ENCODE assay signal across 16 mouse cellular contexts in genomic region chr14:78528461-78529425, GRCm38 (mm10). TPM values are rescaled to one million over a fixed set of nuclear protein-coding genes. Genes with fewer than 3 reads are reported as not detected.
DNase-seq lines count a peak whose midpoint lies in the region; ATAC-seq and TF ChIP-seq lines count a peak whose summit lies in the region.
"Had no signal": no experiment of that assay in that cellular context is flagged by ENCODE, and none has a peak within 500 bp of the region (broad histone marks: within the 10 kb centered on the region; RNA-seq: fewer than 3 reads in every experiment).

No protein-coding gene starts in this region.

- no peak overlapping the region for H3K9ac ChIP-seq in heart, embryonic 15.5 days
- H3K9ac ChIP-seq in lung, embryonic 16.5 days (ENCODE audit: low read length) = no peak overlapping the region
- no peak overlapping the region for H3K9ac ChIP-seq in liver, embryonic 14.5 days (replicated peaks)
- H3K9ac ChIP-seq: forebrain, embryonic 12.5 days; limb, embryonic 15.5 days; neural tube, embryonic 13.5 days had no signal

- ATAC-seq in heart, embryonic 15.5 days (replicated peaks; ENCODE audit: insufficient number of reproducible peaks, insufficient read depth, low FRiP score, low read depth) = no peak
- ATAC-seq in lung, embryonic 16.5 days (ENCODE audit: low read depth) = peak; percentile 46; the same call in 1 of the 2 replicates
- ATAC-seq in liver, embryonic 14.5 days (ENCODE audit: insufficient read depth) = no peak
- ATAC-seq: midbrain, embryonic 16.5 days had no signal

- 49% methylated on average over 8 of the region's 8 CpGs for WGBS in heart, embryonic 15.5 days
- 42% methylated on average over 8 of the region's 8 CpGs for WGBS in lung, embryonic 16.5 days
- 23% methylated on average over 8 of the region's 8 CpGs for WGBS in lung, adult 2 months
- WGBS in liver, embryonic 14.5 days (ENCODE audit: insufficient replicate concordance) = 61% methylated on average over 8 of the region's 8 CpGs

- intact Hi-C loops in heart, postnatal 10 days (cut with DNase I) = no loop called here

- DNase-seq in heart, postnatal 10 days = no peak
- DNase-seq in lung, adult 2 months = no peak
- DNase-seq in liver, embryonic 14.5 days (ENCODE audit: low read depth in 3 of 3, low spot score in 3 of 3) = no peak
- DNase-seq in yolk sac, embryonic 10.5 days (ENCODE audit: low spot score) = peak; percentile 32
- no peak for DNase-seq in gastrocnemius, postnatal 4 days (ENCODE audit: low spot score in 2 of 2)
- no peak for DNase-seq in layer of hippocampus, adult 9-11 months
- DNase-seq: cerebellum, adult 9-11 months; gastrocnemius, postnatal 10 days; retina, postnatal 1 day; thymus, postnatal 25 days had no signal

- peaks cover 64% of the 10 kb centered on the region for H3K4me1 ChIP-seq in heart, embryonic 15.5 days (replicated peaks)
- peaks cover 35% of the 10 kb centered on the region for H3K4me1 ChIP-seq in lung, embryonic 16.5 days (replicated peaks; ENCODE audit: control insufficient read depth, insufficient read depth, low read length)
- peaks cover 38% of the 10 kb centered on the region for H3K4me1 ChIP-seq in lung, adult 2 months (ENCODE audit: control insufficient read depth, insufficient read depth, low read length)
- H3K4me1 ChIP-seq in liver, embryonic 14.5 days (replicated peaks; ENCODE audit: control insufficient read depth in 2 of 2, insufficient read depth in 2 of 2, low read length in 1 of 2) = peaks cover 10 to 29% of the 10 kb centered on the region in 2 experiments

- no peaks in the 10 kb centered on the region for H3K27me3 ChIP-seq in heart, embryonic 15.5 days
- no peaks in the 10 kb centered on the region for H3K27me3 ChIP-seq in lung, embryonic 16.5 days (ENCODE audit: control insufficient read depth, insufficient read depth, low read depth, low read length)
- no peaks in the 10 kb centered on the region for H3K27me3 ChIP-seq in liver, embryonic 14.5 days (ENCODE audit: control insufficient read depth, insufficient read depth, low read length)
- H3K27me3 ChIP-seq: forebrain, embryonic 12.5 days; limb, embryonic 15.5 days; neural tube, embryonic 13.5 days had no signal

- H3K4me2 ChIP-seq in heart, embryonic 15.5 days = no peak overlapping the region
- H3K4me2 ChIP-seq in lung, embryonic 16.5 days (ENCODE audit: low read depth, low read length) = no peak overlapping the region
- peak overlapping the region; percentile 28 for H3K4me2 ChIP-seq in liver, embryonic 14.5 days (ENCODE audit: low read depth)
- H3K4me2 ChIP-seq: forebrain, embryonic 12.5 days; limb, embryonic 15.5 days; neural tube, embryonic 13.5 days had no signal

- H3K27ac ChIP-seq in heart, embryonic 15.5 days = peak overlapping the region; percentile 71
- peak overlapping the region; percentile 55 for H3K27ac ChIP-seq in lung, embryonic 16.5 days (ENCODE audit: low read length)
- no peak overlapping the region for H3K27ac ChIP-seq in liver, embryonic 14.5 days
- H3K27ac ChIP-seq: forebrain, embryonic 12.5 days; limb, embryonic 15.5 days; neural tube, embryonic 13.5 days had no signal

- no peak for TF ChIP-seq POLR2A in lung, adult 2 months (IDR thresholded peaks at IDR 0.05; ENCODE audit: borderline replicate concordance, extremely low read depth, low read depth, low read length)

- H3K9me3 ChIP-seq in heart, embryonic 15.5 days (replicated peaks) = no peaks in the 10 kb centered on the region
- H3K9me3 ChIP-seq in lung, embryonic 16.5 days (ENCODE audit: control insufficient read depth, low read length) = no peaks in the 10 kb centered on the region
- H3K9me3 ChIP-seq in liver, embryonic 14.5 days (ENCODE audit: control insufficient read depth, low read length) = no peaks in the 10 kb centered on the region
- H3K9me3 ChIP-seq: forebrain, embryonic 12.5 days; limb, embryonic 15.5 days; neural tube, embryonic 13.5 days had no signal

- TF ChIP-seq EP300 in liver, embryonic 14.5 days (IDR thresholded peaks at IDR 0.05; ENCODE audit: low read depth) = no peak

- no peak for TF ChIP-seq CTCF in lung, adult 2 months (IDR thresholded peaks at IDR 0.05; ENCODE audit: insufficient read depth, low read length)
- no peak for TF ChIP-seq CTCF in liver, embryonic 14.5 days (IDR thresholded peaks at IDR 0.05; ENCODE audit: low read depth)

- no peak overlapping the region for H3K4me3 ChIP-seq in heart, embryonic 15.5 days
- no peak overlapping the region for H3K4me3 ChIP-seq in lung, embryonic 16.5 days (ENCODE audit: low read length)
- H3K4me3 ChIP-seq in lung, adult 2 months (replicated peaks; ENCODE audit: extremely low read depth, low read depth, low read length) = no peak overlapping the region
- no peak overlapping the region for H3K4me3 ChIP-seq in liver, embryonic 14.5 days (ENCODE audit: insufficient read depth in 1 of 2, low read depth in 2 of 2, low read length in 2 of 2)
- H3K4me3 ChIP-seq: forebrain, embryonic 12.5 days; limb, embryonic 15.5 days; neural tube, embryonic 13.5 days had no signal

- H3K36me3 ChIP-seq in heart, embryonic 15.5 days = no peaks in the 10 kb centered on the region
- no peaks in the 10 kb centered on the region for H3K36me3 ChIP-seq in lung, embryonic 16.5 days (ENCODE audit: control insufficient read depth, insufficient read depth, low read length)
- H3K36me3 ChIP-seq in liver, embryonic 14.5 days (replicated peaks; ENCODE audit: control insufficient read depth, insufficient read depth, low read depth) = no peaks in the 10 kb centered on the region
- H3K36me3 ChIP-seq: forebrain, embryonic 12.5 days; limb, embryonic 15.5 days; neural tube, embryonic 13.5 days had no signal

RNA-seq across cellular contexts. Expression of gene Akap11, which starts 7.9 kb away (rescaled TPM):
- polyA plus RNA-seq in heart, embryonic 15.5 days (2015; fragmentation: Nextera tagmentation; extraction: Ambion mirVana) = 13.4 and 13.8 TPM in 2 replicates
- 10 to 100 TPM; 33.9 to 39.3 TPM for total RNA-seq in heart, postnatal 10 days (2021)
- 18.1 and 19.1 TPM in 2 replicates for polyA plus RNA-seq in lung, embryonic 16.5 days (2015; fragmentation: Nextera tagmentation; extraction: Ambion mirVana)
- polyA plus RNA-seq in lung, adult 2 months (2012; rRNA removed) = 5.3 and 10.2 TPM in 2 replicates
- polyA plus RNA-seq in liver, embryonic 14.5 days (2012; rRNA removed) = 5.6 and 8.2 TPM in 2 replicates
- 5.4 TPM in 2 replicates for polyA plus RNA-seq in liver, embryonic 14.5 days (2014; fragmentation: Nextera tagmentation; extraction: Ambion mirVana)
- total RNA-seq in gastrocnemius, postnatal 4 days (2021) = 10 to 100 TPM; 43.4 to 51.8 TPM
